Mouse (Mus musculus): ENCODE measurements around the gene Olfr596. TPM values are rescaled to one million over a fixed set of nuclear protein-coding genes. Genes with fewer than 3 reads are reported as not detected.
"Not testable (repeated sequence)": the region's sequence is repeated elsewhere in the genome, so short reads cannot be mapped to it uniquely, and the experiment has no call there.

Olfr596 gene
- total RNA-seq (2012; rRNA removed) = not detected in 2 replicates
- not detected for polyA plus RNA-seq (2012; ENCODE audit: insufficient read depth in 1 of 2, insufficient read length in 2 of 2, low read depth in 1 of 2, low replicate concordance in 2 of 2, missing spikeins in 1 of 2)

GRCm38 (mm10) chr7:103305348-103305747, at the start of gene Olfr596:
TSS of gene Olfr596 (plus strand) at chr7:103305648.
- H3K27me3 ChIP-seq (ENCODE audit: control insufficient read depth in 1 of 2, insufficient read depth in 2 of 2, low read length in 2 of 2); H3K27ac ChIP-seq (ENCODE audit: control insufficient read depth, low read depth, low read length); H3K9ac ChIP-seq (ENCODE audit: control insufficient read depth, low read depth, low read length, poor library complexity, severe bottlenecking); H3K9me3 ChIP-seq (replicated peaks; ENCODE audit: insufficient read depth, low read length); H3K79me2 ChIP-seq (ENCODE audit: control insufficient read depth, insufficient read depth, low read length, poor library complexity); DNase-seq (ENCODE audit: low read depth, low spot score); H3K36me3 ChIP-seq (ENCODE audit: control insufficient read depth in 1 of 2, insufficient read depth in 2 of 2, low read length in 2 of 2); H3K4me3 ChIP-seq (ENCODE audit: control insufficient read depth in 1 of 2, insufficient read depth in 1 of 2, low read depth in 2 of 2, low read length in 2 of 2); H3K4me1 ChIP-seq (ENCODE audit: control insufficient read depth in 1 of 2, insufficient read depth in 2 of 2, low read length in 2 of 2): not testable (repeated sequence)

DNA sequence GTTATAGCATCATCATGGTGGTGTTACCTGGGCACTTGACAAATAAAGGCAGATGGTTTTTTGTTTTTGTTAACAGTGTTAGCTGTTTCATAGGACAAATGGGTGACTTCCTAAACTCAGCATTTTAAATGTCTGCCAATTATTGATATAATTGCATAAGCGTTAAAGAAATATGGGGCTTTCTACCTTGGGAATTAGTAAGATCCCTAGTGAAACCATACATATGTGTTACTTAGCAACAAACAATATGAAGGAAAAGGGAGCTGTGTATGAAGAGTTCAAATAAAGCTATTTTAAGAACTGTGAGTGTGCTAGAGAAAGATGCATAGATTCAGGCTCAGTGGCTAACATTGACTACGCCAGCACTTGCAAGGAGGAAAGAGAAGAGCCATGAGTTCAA, 10.6 kb downstream of the Olfr596 start, which contains the start of gene Olfr597:
Gene Olfr597, plus strand, starts transcription at position 301 of the 400 bp plus-strand sequence.
- H3K4me1 ChIP-seq (ENCODE audit: control insufficient read depth in 1 of 2, insufficient read depth in 2 of 2, low read length in 2 of 2); H3K27ac ChIP-seq (ENCODE audit: control insufficient read depth, low read depth, low read length); H3K4me3 ChIP-seq (ENCODE audit: control insufficient read depth in 1 of 2, insufficient read depth in 1 of 2, low read depth in 2 of 2, low read length in 2 of 2); H3K27me3 ChIP-seq (ENCODE audit: control insufficient read depth in 1 of 2, insufficient read depth in 2 of 2, low read length in 2 of 2); H3K9ac ChIP-seq (ENCODE audit: control insufficient read depth, low read depth, low read length, poor library complexity, severe bottlenecking); DNase-seq (ENCODE audit: low read depth, low spot score); H3K79me2 ChIP-seq (ENCODE audit: control insufficient read depth, insufficient read depth, low read length, poor library complexity); H3K36me3 ChIP-seq (ENCODE audit: control insufficient read depth in 1 of 2, insufficient read depth in 2 of 2, low read length in 2 of 2); H3K9me3 ChIP-seq (replicated peaks; ENCODE audit: insufficient read depth, low read length): not testable (repeated sequence)

DNA sequence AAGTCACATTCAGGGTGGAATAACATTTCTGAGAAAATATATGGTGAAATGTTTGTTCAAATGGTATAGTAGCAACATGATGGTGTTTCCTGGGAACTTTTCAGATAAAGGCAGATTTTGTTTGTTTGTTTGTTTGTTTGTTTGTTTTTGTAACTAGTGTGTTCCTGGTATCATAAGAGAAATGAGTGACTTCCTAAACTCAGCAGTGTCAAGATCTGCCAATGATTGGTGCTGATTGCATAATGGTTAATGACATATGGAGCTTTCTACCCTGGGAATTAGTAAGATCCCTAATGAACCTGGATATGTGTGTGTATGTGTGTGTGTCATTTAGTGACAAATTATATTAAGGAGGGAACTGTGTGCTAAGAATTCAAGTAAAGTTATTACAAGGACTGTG, 17.8 kb downstream of the Olfr596 start, which contains the start of gene Olfr598:
Gene Olfr598, plus strand, starts transcription at position 301 of the 400 bp plus-strand sequence.
- Histone ChIP-seq H3K9me3 (replicated peaks; ENCODE audit: insufficient read depth, low read length) (no peaks in the 10 kb centered on the region), H3K27ac (ENCODE audit: control insufficient read depth, low read depth, low read length) (no peak within 1 kb of the TSS), H3K36me3 (ENCODE audit: control insufficient read depth in 1 of 2, insufficient read depth in 2 of 2, low read length in 2 of 2) (no peaks in the 10 kb centered on the region), H3K4me3 (ENCODE audit: control insufficient read depth in 1 of 2, insufficient read depth in 1 of 2, low read depth in 2 of 2, low read length in 2 of 2) (no peak within 1 kb of the TSS), H3K27me3 (ENCODE audit: control insufficient read depth in 1 of 2, insufficient read depth in 2 of 2, low read length in 2 of 2) (no peaks in the 10 kb centered on the region), H3K79me2 (ENCODE audit: control insufficient read depth, insufficient read depth, low read length, poor library complexity) (no peaks in the 10 kb centered on the region), H3K9ac (ENCODE audit: control insufficient read depth, low read depth, low read length, poor library complexity, severe bottlenecking) (no peak within 1 kb of the TSS), H3K4me1 (ENCODE audit: control insufficient read depth in 1 of 2, insufficient read depth in 2 of 2, low read length in 2 of 2) (no peaks in the 10 kb centered on the region)
- TF ChIP-seq SMC3 (IDR thresholded peaks at IDR 0.05; ENCODE audit: low read depth, low read length) (no peak), RCOR1 (IDR thresholded peaks at IDR 0.05; ENCODE audit: low read depth, low read length) (no peak), POLR2AphosphoS2 (IDR thresholded peaks at IDR 0.05; ENCODE audit: low read length) (no peak), TAL1 (IDR thresholded peaks at IDR 0.05; ENCODE audit: low read length) (no peak), MAZ (IDR thresholded peaks at IDR 0.05; ENCODE audit: low read depth, low read length) (no peak), MXI1 (IDR thresholded peaks at IDR 0.05; ENCODE audit: low read depth, low read length) (no peak), RAD21 (IDR thresholded peaks at IDR 0.05; ENCODE audit: low read depth, low read length) (no peak), CTCF (IDR thresholded peaks at IDR 0.05 in 2 of 3, conservative IDR thresholded peaks at IDR 0.05 in 1 of 3; ENCODE audit: control insufficient read depth in 1 of 3, insufficient read depth in 1 of 3, low read depth in 2 of 3, low read length in 3 of 3, poor library complexity in 1 of 3, severe bottlenecking in 1 of 3) (no peak), USF2 (IDR thresholded peaks at IDR 0.05; ENCODE audit: borderline replicate concordance in 1 of 2, insufficient read depth in 1 of 2, low read depth in 1 of 2, low read length in 2 of 2) (no peak), ZMIZ1 (IDR thresholded peaks at IDR 0.05; ENCODE audit: low read depth, low read length) (no peak), GABPA (IDR thresholded peaks at IDR 0.05; ENCODE audit: low read depth, low read length) (no peak), KAT2A (conservative IDR thresholded peaks at IDR 0.05; ENCODE audit: low read depth, low read length) (no peak), MAX (IDR thresholded peaks at IDR 0.05; ENCODE audit: low read length) (no peak), E2F4 (IDR thresholded peaks at IDR 0.05; ENCODE audit: borderline replicate concordance, low read depth, low read length) (no peak), ZNF384 (IDR thresholded peaks at IDR 0.05; ENCODE audit: low read depth, low read length) (no peak), TCF12 (IDR thresholded peaks at IDR 0.05; ENCODE audit: low read depth, low read length) (no peak), GATA1 (IDR thresholded peaks at IDR 0.05; ENCODE audit: low read depth, low read length) (no peak), MEF2A (IDR thresholded peaks at IDR 0.05; ENCODE audit: extremely low read depth, insufficient replicate concordance, low read depth, low read length, poor library complexity, severe bottlenecking) (no peak), POLR2AphosphoS5 (IDR thresholded peaks at IDR 0.05; ENCODE audit: borderline replicate concordance, low read depth, low read length) (no peak)
- DNase-seq (ENCODE audit: low read depth, low spot score) = no peak
